Mouse (Mus musculus) kidney, adult 2 months (tissue): ENCODE results near the gene Iqschfp.

ENCODE experiments used
- CTCF ChIP-seq: fragments of 200-500 bp; conservative IDR thresholded peaks from 2 replicates; pipeline ENCODE4 v1.5.1; 2011; ENCODE audit warnings: low read depth, mild to moderate bottlenecking, control low read depth, low read length, moderate library complexity, mixed read lengths; ENCODE audit not compliant: insufficient read depth, insufficient read length
- POLR2A ChIP-seq: fragments of 200-500 bp; IDR thresholded peaks from one replicate; pipeline ENCODE4 v1.6.1; 2011; ENCODE audit warnings: low read depth, low read length, control low read depth

- no peak for TF ChIP-seq CTCF
- no peak for TF ChIP-seq POLR2A
Measured at GRCm38 (mm10) chr3:68305647-68306046, 413.6 kb downstream of the Iqschfp start.
